Mouse (Mus musculus): ENCODE results near the gene Ext2. TPM values are rescaled to one million over a fixed set of nuclear protein-coding genes. Genes with fewer than 3 reads are reported as not detected.

The Ext2 gene
- polyA plus RNA-seq, 2 experiments, result 80.7 to 115 TPM

GRCm38 (mm10) chr2:93634609-93635008 lies 187.8 kb downstream of the Ext2 start:
- peaks cover 21% of the 10 kb centered on the region for H3K27me3 ChIP-seq (ENCODE audit: control insufficient read depth, insufficient read depth, low read length)
- 85% methylated on average over 4 of the region's 4 CpGs for WGBS

GRCm38 (mm10) chr2:93624665-93625408 lies 197.5 kb downstream of the Ext2 start:
- Histone ChIP-seq H3K27ac (replicated peaks; ENCODE audit: low read depth, low read length) (no peak overlapping the region), H3K4me1 (ENCODE audit: control insufficient read depth, insufficient read depth, low read length) (peaks cover 11% of the 10 kb centered on the region), H3K9ac (ENCODE audit: low read depth, low read length, severe bottlenecking) (no peak overlapping the region), H3K27me3 (ENCODE audit: control insufficient read depth, insufficient read depth, low read length) (no peaks in the 10 kb centered on the region), H3K4me2 (replicated peaks; ENCODE audit: low read depth, low read length, severe bottlenecking) (no peak overlapping the region), H3K9me3 (ENCODE audit: control insufficient read depth, low read length) (no peaks in the 10 kb centered on the region), H3K4me3 (replicated peaks; ENCODE audit: low read length) (no peak overlapping the region), H3K36me3 (ENCODE audit: control insufficient read depth, insufficient read depth, low read length) (no peaks in the 10 kb centered on the region)
- WGBS, result 11% methylated on average over 13 of the region's 13 CpGs
- ATAC-seq (ENCODE audit: low FRiP score, low read depth) (no peak), DNase-seq (ENCODE audit: low spot score) (no peak)
- TF ChIP-seq POLR2A (IDR thresholded peaks at IDR 0.05; ENCODE audit: borderline replicate concordance, extremely low read depth, insufficient read depth, insufficient read length), result no peak

More at GRCm38 (mm10) chr2:93634609-93635008, 187.8 kb downstream of the Ext2 start:
- H3K9me3 ChIP-seq (ENCODE audit: control insufficient read depth, low read length), result no peaks in the 10 kb centered on the region
- no peak overlapping the region for H3K4me2 ChIP-seq (replicated peaks; ENCODE audit: low read depth, low read length, severe bottlenecking)
- no peak overlapping the region for H3K9ac ChIP-seq (ENCODE audit: low read depth, low read length, severe bottlenecking)
- no peak for TF ChIP-seq POLR2A (IDR thresholded peaks at IDR 0.05; ENCODE audit: borderline replicate concordance, extremely low read depth, insufficient read depth, insufficient read length)
- no peaks in the 10 kb centered on the region for H3K36me3 ChIP-seq (ENCODE audit: control insufficient read depth, insufficient read depth, low read length)
- peaks cover 6% of the 10 kb centered on the region for H3K4me1 ChIP-seq (ENCODE audit: control insufficient read depth, insufficient read depth, low read length)
- no peak for DNase-seq (ENCODE audit: low spot score)
- no peak overlapping the region for H3K27ac ChIP-seq (replicated peaks; ENCODE audit: low read depth, low read length)
- no peak for ATAC-seq (ENCODE audit: low FRiP score, low read depth)
- H3K4me3 ChIP-seq (replicated peaks; ENCODE audit: low read length), result no peak overlapping the region

- peaks cover 13% of the 10 kb centered on the region for H3K4me1 ChIP-seq (ENCODE audit: control insufficient read depth, insufficient read depth, low read length)
- H3K4me3 ChIP-seq (replicated peaks; ENCODE audit: low read length), result no peak overlapping the region
- no peak for TF ChIP-seq POLR2A (IDR thresholded peaks at IDR 0.05; ENCODE audit: borderline replicate concordance, extremely low read depth, insufficient read depth, insufficient read length)
- peaks cover 4% of the 10 kb centered on the region; the same call in 1 of the 2 replicates for H3K27me3 ChIP-seq (ENCODE audit: control insufficient read depth, insufficient read depth, low read length)
- no peak for ATAC-seq (ENCODE audit: low FRiP score, low read depth)
- no peak for DNase-seq (ENCODE audit: low spot score)
- H3K36me3 ChIP-seq (ENCODE audit: control insufficient read depth, insufficient read depth, low read length), result no peaks in the 10 kb centered on the region
- 50% methylated on average over 5 of the region's 5 CpGs for WGBS
- H3K9me3 ChIP-seq (ENCODE audit: control insufficient read depth, low read length), result no peaks in the 10 kb centered on the region
- no peak overlapping the region for H3K27ac ChIP-seq (replicated peaks; ENCODE audit: low read depth, low read length)
- H3K9ac ChIP-seq (ENCODE audit: low read depth, low read length, severe bottlenecking), result no peak overlapping the region
- no peak overlapping the region for H3K4me2 ChIP-seq (replicated peaks; ENCODE audit: low read depth, low read length, severe bottlenecking)
Observed at GRCm38 (mm10) chr2:93619208-93619849, 203.0 kb downstream of the Ext2 start.

- Histone ChIP-seq H3K4me2 (replicated peaks; ENCODE audit: low read depth, low read length, severe bottlenecking) (no peak overlapping the region), H3K9me3 (ENCODE audit: control insufficient read depth, low read length) (no peaks in the 10 kb centered on the region), H3K9ac (ENCODE audit: low read depth, low read length, severe bottlenecking) (no peak overlapping the region), H3K27me3 (ENCODE audit: control insufficient read depth, insufficient read depth, low read length) (peaks cover 4% of the 10 kb centered on the region; the same call in 1 of the 2 replicates), H3K4me3 (replicated peaks; ENCODE audit: low read length) (no peak overlapping the region), H3K36me3 (ENCODE audit: control insufficient read depth, insufficient read depth, low read length) (no peaks in the 10 kb centered on the region), H3K4me1 (ENCODE audit: control insufficient read depth, insufficient read depth, low read length) (peaks cover 13% of the 10 kb centered on the region), H3K27ac (replicated peaks; ENCODE audit: low read depth, low read length) (no peak overlapping the region)
- WGBS, result 38% methylated on average over 19 of the region's 19 CpGs
- TF ChIP-seq POLR2A (IDR thresholded peaks at IDR 0.05; ENCODE audit: borderline replicate concordance, extremely low read depth, insufficient read depth, insufficient read length), result no peak
- no peak for ATAC-seq (ENCODE audit: low FRiP score, low read depth)
- DNase-seq (ENCODE audit: low spot score), result no peak
Observed at GRCm38 (mm10) chr2:93618447-93619199, 203.7 kb downstream of the Ext2 start.

Data from limb, embryonic 14.5 days (tissue).